In the genomic region with DNA sequence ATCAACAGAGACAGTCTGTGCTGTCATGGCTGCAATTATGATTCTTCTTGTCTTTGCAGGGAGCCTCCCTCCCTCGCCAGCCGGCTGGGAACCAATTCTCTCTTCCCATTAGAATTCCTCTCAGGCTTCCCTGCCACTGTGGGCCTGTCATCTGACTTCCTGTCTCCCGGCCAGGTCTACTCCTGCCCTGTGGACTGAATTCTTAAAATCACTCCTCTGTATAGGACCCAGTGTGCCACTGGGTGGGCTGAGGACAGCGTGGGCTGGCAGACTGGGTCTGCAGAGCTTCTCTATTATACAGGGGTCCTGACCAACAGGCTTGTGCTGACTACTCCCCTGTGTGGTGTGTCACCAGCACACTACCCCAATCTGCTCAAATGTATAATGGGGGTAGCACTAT, we compare ENCODE assay signal across 12 mouse cellular contexts.
A peak's percentile ranks its signal among the peaks of the same experiment; 100 is the strongest.
DNase-seq lines count a peak whose midpoint lies in the region; ATAC-seq and TF ChIP-seq lines count a peak whose summit lies in the region.
"Had no signal": no experiment of that assay in that cellular context is flagged by ENCODE, and none has a peak within 500 bp of the region (broad histone marks: within the 10 kb centered on the region; RNA-seq: fewer than 3 reads in every experiment).

No protein-coding gene starts in this region.

- peak; percentile 67 for ATAC-seq in forebrain, embryonic 14.5 days
- peak; percentile 89 for ATAC-seq in neural tube, embryonic 12.5 days (ENCODE audit: low FRiP score, low read depth)

- peaks cover 7% of the 10 kb centered on the region; the same call in 1 of the 2 replicates for H3K4me1 ChIP-seq in cerebellum, adult 2 months (ENCODE audit: control insufficient read depth, insufficient read depth, low read length)
- peaks cover 8% of the 10 kb centered on the region for H3K4me1 ChIP-seq in forebrain, embryonic 14.5 days (ENCODE audit: control insufficient read depth, insufficient read depth, low read length)
- peaks cover 20% of the 10 kb centered on the region for H3K4me1 ChIP-seq in neural tube, embryonic 12.5 days
- H3K4me1 ChIP-seq: liver, embryonic 15.5 days had no signal

- no peaks in the 10 kb centered on the region for H3K27me3 ChIP-seq in cerebellum, adult 2 months (ENCODE audit: control insufficient read depth, insufficient read depth, low read length)
- no peaks in the 10 kb centered on the region for H3K27me3 ChIP-seq in forebrain, embryonic 14.5 days (replicated peaks; ENCODE audit: control insufficient read depth, insufficient read depth, low read length)
- no peaks in the 10 kb centered on the region for H3K27me3 ChIP-seq in neural tube, embryonic 12.5 days (replicated peaks)
- H3K27me3 ChIP-seq: liver, embryonic 15.5 days had no signal

- no peak for TF ChIP-seq POLR2A in cerebellum, adult 2 months (IDR thresholded peaks at IDR 0.05; ENCODE audit: borderline replicate concordance, insufficient read depth, low read length)

- H3K9ac ChIP-seq in forebrain, embryonic 14.5 days (ENCODE audit: low read length): 0 out of 2 replicates have a peak overlapping the region, but pooled peaks have one; percentile 4
- H3K9ac ChIP-seq in neural tube, embryonic 12.5 days: no peak overlapping the region
- H3K9ac ChIP-seq: liver, embryonic 15.5 days had no signal

- no peaks in the 10 kb centered on the region for H3K36me3 ChIP-seq in forebrain, embryonic 14.5 days (ENCODE audit: control insufficient read depth, insufficient read depth, low read length)
- no peaks in the 10 kb centered on the region for H3K36me3 ChIP-seq in neural tube, embryonic 12.5 days
- H3K36me3 ChIP-seq: liver, embryonic 15.5 days had no signal

- no peaks in the 10 kb centered on the region for H3K9me3 ChIP-seq in forebrain, embryonic 14.5 days (replicated peaks; ENCODE audit: control insufficient read depth, low read length)
- H3K9me3 ChIP-seq in neural tube, embryonic 12.5 days: no peaks in the 10 kb centered on the region
- H3K9me3 ChIP-seq: liver, embryonic 15.5 days had no signal

- no peak overlapping the region for H3K4me2 ChIP-seq in forebrain, embryonic 14.5 days (ENCODE audit: low read length)
- H3K4me2 ChIP-seq in neural tube, embryonic 12.5 days (replicated peaks): 0 out of 2 replicates have a peak overlapping the region, but pooled peaks have one; percentile 16
- H3K4me2 ChIP-seq: liver, embryonic 15.5 days had no signal

- TF ChIP-seq CTCF in cerebellum, adult 2 months (IDR thresholded peaks at IDR 0.05; ENCODE audit: borderline replicate concordance, insufficient read depth, low read depth, low read length): no peak
- no peak for TF ChIP-seq CTCF in layer of hippocampus, adult 2 months (conservative IDR thresholded peaks at IDR 0.05)

- no peak overlapping the region for H3K27ac ChIP-seq in cerebellum, adult 2 months (ENCODE audit: insufficient read depth, low read length)
- no peak overlapping the region for H3K27ac ChIP-seq in forebrain, embryonic 14.5 days (ENCODE audit: low read depth, low read length)
- peak overlapping the region; percentile 85 for H3K27ac ChIP-seq in layer of hippocampus, adult 2 months
- no peak overlapping the region for H3K27ac ChIP-seq in neural tube, embryonic 12.5 days
- H3K27ac ChIP-seq: liver, embryonic 15.5 days had no signal

- H3K4me3 ChIP-seq in cerebellum, adult 2 months (replicated peaks; ENCODE audit: insufficient read depth, low read depth, low read length): no peak overlapping the region
- no peak overlapping the region for H3K4me3 ChIP-seq in forebrain, embryonic 14.5 days (ENCODE audit: low read depth, low read length)
- no peak overlapping the region for H3K4me3 ChIP-seq in layer of hippocampus, adult 2 months
- H3K4me3 ChIP-seq in neural tube, embryonic 12.5 days: no peak overlapping the region
- H3K4me3 ChIP-seq: erythroblast, embryonic 14.5 days; liver, embryonic 15.5 days; myocyte had no signal

- DNase-seq in cerebellum, adult 2 months: peak; percentile 26 to 51
- no peak for DNase-seq in cerebellum, adult 9-10 months
- no peak for DNase-seq in forebrain, embryonic 14.5 days (ENCODE audit: low spot score)
- peak; percentile 52 to 74 for DNase-seq in layer of hippocampus, adult 2 months (ENCODE audit: low spot score in 2 of 2)
- no peak for DNase-seq in kidney, adult 8-10 months
- no peak for DNase-seq in adrenal gland, postnatal 4 days (ENCODE audit: low spot score in 2 of 2)
- no peak for DNase-seq in adrenal gland, postnatal 14 days
- DNase-seq: kidney, postnatal 4 days had no signal

- 24% methylated on average over 4 of the region's 4 CpGs for WGBS in cerebellum, adult 2 months
- WGBS in forebrain, embryonic 14.5 days: 25% methylated on average over 4 of the region's 4 CpGs
- WGBS in neural tube, embryonic 12.5 days: 24% methylated on average over 4 of the region's 4 CpGs

Comparison
In these comparisons a context has a peak if more than half of its experiments do, and no peak if none do; other contexts are left out.
1. DNase-seq: peak in cerebellum, adult 2 months (2 of 2) and layer of hippocampus, adult 2 months (2 of 2); none in cerebellum, adult 9-10 months (single experiment), forebrain, embryonic 14.5 days (single experiment), kidney, adult 8-10 months (0 of 2), adrenal gland, postnatal 4 days (0 of 2) and adrenal gland, postnatal 14 days (single experiment).